Mouse (Mus musculus): ENCODE results near the gene Ttc32. TPM values are rescaled to one million over a fixed set of nuclear protein-coding genes. Genes with fewer than 3 reads are reported as not detected.

Gene Ttc32
- polyA plus RNA-seq, 1 experiment: 7.5 TPM

GRCm38 (mm10) chr12:9055269-9055668 is 25.5 kb downstream of the Ttc32 start:
- Histone ChIP-seq H3K27ac (ENCODE audit: insufficient read depth, low read length) (no peak overlapping the region), H3K27me3 (ENCODE audit: control insufficient read depth, insufficient read depth, low read length, poor library complexity, severe bottlenecking) (no peaks in the 10 kb centered on the region), H3K9me3 (replicated peaks; ENCODE audit: control insufficient read depth, insufficient read depth, low read length, poor library complexity, severe bottlenecking) (no peaks in the 10 kb centered on the region), H3K4me3 (ENCODE audit: low read depth, low read length) (no peak overlapping the region), H3K36me3 (ENCODE audit: control insufficient read depth, insufficient read depth, low read length, poor library complexity, severe bottlenecking) (no peaks in the 10 kb centered on the region), H3K9ac (ENCODE audit: low read depth, poor library complexity, severe bottlenecking) (no peak overlapping the region), H3K4me1 (ENCODE audit: control insufficient read depth, insufficient read depth, low read length) (no peaks in the 10 kb centered on the region)
- TF ChIP-seq POLR2A (IDR thresholded peaks at IDR 0.05; ENCODE audit: insufficient read depth, low read length) (no peak), CTCF (IDR thresholded peaks at IDR 0.05; ENCODE audit: low read depth, low read length) (no peak), EP300 (IDR thresholded peaks at IDR 0.05; ENCODE audit: insufficient read depth, low read depth, low read length) (no peak)

- H3K27ac ChIP-seq (ENCODE audit: insufficient read depth, low read length): no peak overlapping the region
- no peak overlapping the region for H3K9ac ChIP-seq (ENCODE audit: low read depth, poor library complexity, severe bottlenecking)
- H3K4me1 ChIP-seq (ENCODE audit: control insufficient read depth, insufficient read depth, low read length): no peaks in the 10 kb centered on the region
- H3K36me3 ChIP-seq (ENCODE audit: control insufficient read depth, insufficient read depth, low read length, poor library complexity, severe bottlenecking): no peaks in the 10 kb centered on the region
- H3K9me3 ChIP-seq (replicated peaks; ENCODE audit: control insufficient read depth, insufficient read depth, low read length, poor library complexity, severe bottlenecking): no peaks in the 10 kb centered on the region
- TF ChIP-seq POLR2A (IDR thresholded peaks at IDR 0.05; ENCODE audit: insufficient read depth, low read length) (no peak), EP300 (IDR thresholded peaks at IDR 0.05; ENCODE audit: insufficient read depth, low read depth, low read length) (no peak), CTCF (IDR thresholded peaks at IDR 0.05; ENCODE audit: low read depth, low read length) (no peak)
- no peaks in the 10 kb centered on the region for H3K27me3 ChIP-seq (ENCODE audit: control insufficient read depth, insufficient read depth, low read length, poor library complexity, severe bottlenecking)
- no peak overlapping the region for H3K4me3 ChIP-seq (ENCODE audit: low read depth, low read length)
Measured at GRCm38 (mm10) chr12:9059502-9059901, 29.7 kb downstream of the Ttc32 start.

GRCm38 (mm10) chr12:9059965-9060364 is 30.2 kb downstream of the Ttc32 start:
- Histone ChIP-seq H3K27me3 (ENCODE audit: control insufficient read depth, insufficient read depth, low read length, poor library complexity, severe bottlenecking) (no peaks in the 10 kb centered on the region), H3K4me3 (ENCODE audit: low read depth, low read length) (no peak overlapping the region), H3K27ac (ENCODE audit: insufficient read depth, low read length) (no peak overlapping the region), H3K9ac (ENCODE audit: low read depth, poor library complexity, severe bottlenecking) (no peak overlapping the region), H3K4me1 (ENCODE audit: control insufficient read depth, insufficient read depth, low read length) (no peaks in the 10 kb centered on the region), H3K9me3 (replicated peaks; ENCODE audit: control insufficient read depth, insufficient read depth, low read length, poor library complexity, severe bottlenecking) (no peaks in the 10 kb centered on the region), H3K36me3 (ENCODE audit: control insufficient read depth, insufficient read depth, low read length, poor library complexity, severe bottlenecking) (no peaks in the 10 kb centered on the region)
- no peak for TF ChIP-seq CTCF (IDR thresholded peaks at IDR 0.05; ENCODE audit: low read depth, low read length)
- no peak for TF ChIP-seq POLR2A (IDR thresholded peaks at IDR 0.05; ENCODE audit: insufficient read depth, low read length)
- no peak for TF ChIP-seq EP300 (IDR thresholded peaks at IDR 0.05; ENCODE audit: insufficient read depth, low read depth, low read length)

- no peak for TF ChIP-seq EP300 (IDR thresholded peaks at IDR 0.05; ENCODE audit: insufficient read depth, low read depth, low read length)
- TF ChIP-seq POLR2A (IDR thresholded peaks at IDR 0.05; ENCODE audit: insufficient read depth, low read length): no peak
- TF ChIP-seq CTCF (IDR thresholded peaks at IDR 0.05; ENCODE audit: low read depth, low read length): no peak
- Histone ChIP-seq H3K27me3 (ENCODE audit: control insufficient read depth, insufficient read depth, low read length, poor library complexity, severe bottlenecking) (no peaks in the 10 kb centered on the region), H3K9me3 (replicated peaks; ENCODE audit: control insufficient read depth, insufficient read depth, low read length, poor library complexity, severe bottlenecking) (no peaks in the 10 kb centered on the region), H3K4me3 (ENCODE audit: low read depth, low read length) (no peak overlapping the region), H3K4me1 (ENCODE audit: control insufficient read depth, insufficient read depth, low read length) (no peaks in the 10 kb centered on the region), H3K27ac (ENCODE audit: insufficient read depth, low read length) (no peak overlapping the region), H3K36me3 (ENCODE audit: control insufficient read depth, insufficient read depth, low read length, poor library complexity, severe bottlenecking) (no peaks in the 10 kb centered on the region), H3K9ac (ENCODE audit: low read depth, poor library complexity, severe bottlenecking) (no peak overlapping the region)
Measured at GRCm38 (mm10) chr12:9063611-9064010, 33.8 kb downstream of the Ttc32 start.

- Histone ChIP-seq H3K9ac (ENCODE audit: low read depth, poor library complexity, severe bottlenecking) (no peak overlapping the region), H3K27ac (ENCODE audit: insufficient read depth, low read length) (no peak overlapping the region), H3K27me3 (ENCODE audit: control insufficient read depth, insufficient read depth, low read length, poor library complexity, severe bottlenecking) (no peaks in the 10 kb centered on the region), H3K4me3 (ENCODE audit: low read depth, low read length) (no peak overlapping the region), H3K9me3 (replicated peaks; ENCODE audit: control insufficient read depth, insufficient read depth, low read length, poor library complexity, severe bottlenecking) (no peaks in the 10 kb centered on the region), H3K4me1 (ENCODE audit: control insufficient read depth, insufficient read depth, low read length) (no peaks in the 10 kb centered on the region), H3K36me3 (ENCODE audit: control insufficient read depth, insufficient read depth, low read length, poor library complexity, severe bottlenecking) (no peaks in the 10 kb centered on the region)
- TF ChIP-seq EP300 (IDR thresholded peaks at IDR 0.05; ENCODE audit: insufficient read depth, low read depth, low read length) (no peak), POLR2A (IDR thresholded peaks at IDR 0.05; ENCODE audit: insufficient read depth, low read length) (no peak), CTCF (IDR thresholded peaks at IDR 0.05; ENCODE audit: low read depth, low read length) (no peak)
Measured at GRCm38 (mm10) chr12:9071058-9071457, 41.3 kb downstream of the Ttc32 start.

- Histone ChIP-seq H3K4me3 (ENCODE audit: low read depth, low read length) (no peak overlapping the region), H3K4me1 (ENCODE audit: control insufficient read depth, insufficient read depth, low read length) (no peaks in the 10 kb centered on the region), H3K9me3 (replicated peaks; ENCODE audit: control insufficient read depth, insufficient read depth, low read length, poor library complexity, severe bottlenecking) (no peaks in the 10 kb centered on the region), H3K9ac (ENCODE audit: low read depth, poor library complexity, severe bottlenecking) (no peak overlapping the region), H3K27ac (ENCODE audit: insufficient read depth, low read length) (no peak overlapping the region), H3K27me3 (ENCODE audit: control insufficient read depth, insufficient read depth, low read length, poor library complexity, severe bottlenecking) (no peaks in the 10 kb centered on the region), H3K36me3 (ENCODE audit: control insufficient read depth, insufficient read depth, low read length, poor library complexity, severe bottlenecking) (no peaks in the 10 kb centered on the region)
- TF ChIP-seq POLR2A (IDR thresholded peaks at IDR 0.05; ENCODE audit: insufficient read depth, low read length) (no peak), CTCF (IDR thresholded peaks at IDR 0.05; ENCODE audit: low read depth, low read length) (no peak), EP300 (IDR thresholded peaks at IDR 0.05; ENCODE audit: insufficient read depth, low read depth, low read length) (no peak)
Measured at GRCm38 (mm10) chr12:9071493-9071892, 41.7 kb downstream of the Ttc32 start.

Measured in ES-Bruce4 (cell line).